Mouse (Mus musculus) NIH3T3 (cell line): ENCODE data around the gene Fam49a.

Experiments
- DNase-seq: peaks from one replicate; pipeline ENCODE4 v3.0.0-alpha.2; 2012; ENCODE audit warnings: low read depth

The Fam49a gene

DNA sequence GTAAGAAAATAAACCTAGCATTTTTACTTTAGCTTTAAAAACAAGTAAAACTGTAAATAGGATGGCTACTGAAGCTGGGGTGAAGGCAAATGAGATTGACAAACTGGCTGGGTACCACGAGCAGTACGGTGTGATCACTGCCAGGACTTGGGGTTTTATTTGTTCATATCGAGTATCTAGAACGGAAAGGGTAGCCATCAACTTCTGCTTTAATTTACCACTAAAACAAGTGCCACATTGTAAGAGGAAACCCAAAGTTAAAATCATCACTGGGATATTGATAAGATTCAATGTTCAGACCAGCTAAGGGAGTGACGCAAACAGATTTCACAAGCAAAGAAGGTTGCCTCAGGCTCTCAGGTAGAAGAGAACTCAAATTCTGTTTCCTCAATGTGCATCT is 98.0 kb downstream of the Fam49a start:
- no peak for DNase-seq

DNA sequence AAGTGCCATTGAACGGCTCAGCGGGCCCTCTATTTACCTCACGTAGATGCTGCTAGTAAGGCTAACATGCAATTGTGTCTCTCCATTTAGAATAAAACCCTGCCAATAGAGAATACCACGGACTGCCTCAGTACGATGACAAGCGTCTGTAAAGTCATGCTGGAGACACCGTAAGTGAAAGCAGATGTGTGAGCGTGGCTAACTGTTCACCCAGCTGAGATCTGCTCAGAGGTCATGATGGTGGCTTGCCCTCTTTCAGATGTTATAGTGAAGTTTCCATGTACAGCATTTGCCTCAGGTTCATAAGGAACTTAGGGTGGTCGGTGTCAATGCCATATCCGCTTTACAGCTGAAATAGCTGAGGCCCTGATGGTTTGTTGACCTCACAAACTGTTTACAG is 100.4 kb downstream of the Fam49a start:
- DNase-seq: no peak

GRCm38 (mm10) chr12:12364201-12364600 is 102.3 kb downstream of the Fam49a start:
- no peak for DNase-seq

GRCm38 (mm10) chr12:12367423-12367822 is 105.5 kb downstream of the Fam49a start:
- DNase-seq: no peak

GRCm38 (mm10) chr12:12373111-12373862 is 111.3 kb downstream of the Fam49a start:
- DNase-seq: no peak

- peak; percentile 23 for DNase-seq
Observed at GRCm38 (mm10) chr12:12379056-12379455, 117.1 kb downstream of the Fam49a start.

DNA sequence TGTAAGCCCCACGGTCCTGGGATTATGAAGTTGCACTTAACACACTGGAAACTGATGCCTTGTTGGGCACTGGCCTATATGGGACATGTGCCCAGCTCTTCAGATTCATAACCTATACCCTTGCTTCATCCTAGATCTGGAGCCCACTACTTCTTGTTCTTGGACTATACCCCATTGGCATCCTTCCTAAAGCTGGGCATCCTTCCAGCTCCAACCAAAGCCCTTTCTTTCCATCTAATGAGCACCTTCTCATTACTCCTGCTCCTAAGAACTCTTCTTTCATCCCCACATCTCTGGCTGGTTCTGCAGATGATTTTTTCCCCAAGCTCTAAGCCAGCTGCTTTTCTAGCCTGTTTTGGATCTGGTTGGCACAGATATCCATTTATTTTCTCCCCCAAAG is 127.3 kb downstream of the Fam49a start:
- no peak for DNase-seq

- peak; percentile 4 for DNase-seq
Observed at GRCm38 (mm10) chr12:12396224-12396623, 134.3 kb downstream of the Fam49a start.

GRCm38 (mm10) chr12:12401051-12401465 is 139.1 kb downstream of the Fam49a start:
- DNase-seq: peak; percentile 4

DNA sequence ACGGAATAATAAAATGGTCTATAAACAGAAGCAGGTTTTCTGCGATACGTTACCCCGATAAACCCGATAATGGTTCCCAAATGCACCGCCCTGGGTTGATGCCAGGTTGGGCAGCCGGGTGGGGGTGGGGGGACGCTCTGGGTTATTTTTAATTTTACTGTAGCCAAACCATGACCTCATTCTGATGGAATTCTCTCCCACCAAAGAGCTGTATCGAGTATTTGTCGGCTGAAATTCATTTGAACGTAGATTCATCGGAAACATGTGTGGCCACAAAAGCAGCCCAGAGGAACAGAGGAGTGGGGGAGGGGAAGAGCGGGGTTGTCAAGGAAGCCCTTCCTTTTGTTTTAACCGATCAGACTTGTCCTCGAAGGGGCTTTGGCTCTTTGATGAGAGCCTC is 139.6 kb downstream of the Fam49a start:
- DNase-seq: no peak

GRCm38 (mm10) chr12:12405491-12406110 is 143.7 kb downstream of the Fam49a start:
- no peak for DNase-seq

DNA sequence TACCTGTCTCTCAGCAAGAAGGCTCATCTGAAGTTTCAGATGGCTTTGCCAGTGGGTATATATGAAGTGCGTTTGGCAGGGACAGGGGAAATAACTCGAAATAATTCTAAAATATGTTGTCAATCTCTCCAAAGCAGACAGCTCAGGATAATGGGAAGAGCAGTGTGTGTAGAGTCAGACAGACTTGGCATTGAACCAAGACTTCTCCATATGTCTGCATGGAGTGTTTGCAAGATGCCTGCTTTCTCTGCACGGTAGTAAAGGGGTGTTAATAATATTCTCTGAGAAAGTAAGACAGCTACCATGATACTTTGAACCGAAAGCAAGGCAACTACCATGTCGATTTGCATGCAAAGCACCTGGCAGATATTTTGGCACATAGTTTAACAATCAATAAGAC is 147.1 kb downstream of the Fam49a start:
- DNase-seq: no peak

GRCm38 (mm10) chr12:12412674-12413073 is 150.7 kb downstream of the Fam49a start:
- DNase-seq: peak; percentile 67

GRCm38 (mm10) chr12:12420423-12420822 is 158.5 kb downstream of the Fam49a start:
- DNase-seq: no peak

GRCm38 (mm10) chr12:12420841-12421579 is 159.1 kb downstream of the Fam49a start:
- DNase-seq: peak; percentile 57

DNA sequence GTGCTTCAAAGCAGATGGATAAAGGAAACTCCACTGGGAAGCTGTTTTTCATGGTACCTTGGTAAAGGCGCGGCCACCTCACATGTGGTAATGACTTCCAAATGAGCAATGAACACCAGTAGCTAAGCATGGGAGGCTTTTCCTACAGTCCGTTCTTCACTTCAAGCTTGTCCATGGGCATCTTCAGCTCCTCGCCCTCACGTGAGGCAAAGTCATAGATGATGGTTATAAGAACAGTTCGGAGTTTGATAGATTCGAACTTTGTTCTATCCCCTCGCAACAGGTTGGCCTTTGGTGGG is 159.6 kb downstream of the Fam49a start:
- DNase-seq: no peak

- no peak for DNase-seq
Observed at GRCm38 (mm10) chr12:12425188-12425587, 163.2 kb downstream of the Fam49a start.

DNA sequence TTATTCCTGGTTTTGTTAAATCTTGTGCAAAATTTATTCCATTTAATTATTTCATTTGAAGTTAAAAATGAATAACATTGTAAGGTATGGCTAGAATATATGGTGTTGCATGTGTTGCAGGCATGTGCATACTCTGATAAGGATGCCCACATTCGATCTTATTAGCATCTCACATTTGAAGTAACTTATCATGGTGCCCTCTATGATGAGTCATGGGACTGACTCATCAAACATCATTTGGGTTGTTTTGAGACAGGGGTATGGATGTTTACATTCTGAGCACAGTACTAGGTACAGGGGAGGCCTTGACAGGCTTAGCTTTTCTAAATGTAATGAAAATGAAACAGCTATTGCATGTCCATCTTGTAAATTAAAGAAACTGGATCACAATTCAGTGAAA is 165.3 kb downstream of the Fam49a start:
- DNase-seq: no peak

DNA sequence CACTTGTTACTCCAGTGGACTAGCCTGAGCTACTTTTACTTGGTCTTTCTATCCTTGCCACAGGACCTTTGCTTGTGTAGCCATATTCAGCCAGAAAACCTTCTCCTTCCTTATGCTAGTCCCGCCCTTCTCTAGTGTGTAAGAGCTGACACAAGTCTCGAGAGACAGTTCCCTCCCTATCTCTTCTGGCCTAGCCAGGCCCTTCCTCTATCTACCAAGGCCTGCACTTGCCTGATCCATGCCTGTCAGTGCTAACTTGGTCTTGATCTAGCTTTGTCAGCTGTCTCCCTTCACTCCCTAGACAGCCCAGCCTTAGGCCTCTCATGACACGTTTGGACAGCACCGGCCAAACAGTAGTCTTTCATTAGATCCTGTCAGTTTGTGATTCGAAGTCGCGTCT is 166.9 kb downstream of the Fam49a start:
- DNase-seq: no peak
